Mouse (Mus musculus) bone marrow, adult 2 months (tissue): ENCODE measurements around the gene Ptk6. TPM values are rescaled to one million over a fixed set of nuclear protein-coding genes. Genes with fewer than 3 reads are reported as not detected.

ENCODE experiments used
- H3K27ac ChIP-seq: fragments of 200-500 bp; 2 replicates; pipeline ENCODE4 v1.5.1; 2012; ENCODE audit warnings: low read depth, mild to moderate bottlenecking, control low read depth, inconsistent platforms, low read length; ENCODE audit not compliant: control insufficient read depth, poor library complexity, insufficient read depth
- H3K4me1 ChIP-seq: fragments of 200-500 bp; 2 replicates; pipeline ENCODE4 v1.6.1; 2011; ENCODE audit warnings: low read length; ENCODE audit not compliant: control insufficient read depth, insufficient read depth
- H3K4me3 ChIP-seq: fragments of 200-500 bp; replicated peaks from 2 replicates; pipeline ENCODE3; 2011; ENCODE audit warnings: mild to moderate bottlenecking, low read depth, low read length, control low read depth; ENCODE audit not compliant: control insufficient read depth
- CTCF ChIP-seq: fragments of 200-500 bp; IDR thresholded peaks from 2 replicates; pipeline ENCODE4 v1.5.1; 2011; ENCODE audit warnings: low read length, control low read depth; ENCODE audit not compliant: control insufficient read depth, insufficient read depth
- POLR2A ChIP-seq: fragments of 200-500 bp; IDR thresholded peaks from 2 replicates; pipeline ENCODE4 v1.6.1; 2011; ENCODE audit warnings: low read depth, mild to moderate bottlenecking, control low read depth, low read length, borderline replicate concordance; ENCODE audit not compliant: control insufficient read depth
- WGBS: fragments of 180-500 bp; shearing (Covaris S2); methylation state at CpG from one replicate; pipeline ENCODE4 v1.1.7; 2018; 5-methylcytosine and 5-hydroxymethylcytosine counted together
- polyA plus RNA-seq: library from polyadenylated mRNA; stranded (reverse); fragments of >200 nt; gene quantifications from 2 replicates; pipeline ENCODE4 v1.2.4, GENCODE M21; 2011; ENCODE audit warnings: low replicate concordance; ENCODE audit not compliant: missing spikeins, insufficient read depth, insufficient read length

Ptk6 gene
- polyA plus RNA-seq, 1 experiment: not detected

DNA sequence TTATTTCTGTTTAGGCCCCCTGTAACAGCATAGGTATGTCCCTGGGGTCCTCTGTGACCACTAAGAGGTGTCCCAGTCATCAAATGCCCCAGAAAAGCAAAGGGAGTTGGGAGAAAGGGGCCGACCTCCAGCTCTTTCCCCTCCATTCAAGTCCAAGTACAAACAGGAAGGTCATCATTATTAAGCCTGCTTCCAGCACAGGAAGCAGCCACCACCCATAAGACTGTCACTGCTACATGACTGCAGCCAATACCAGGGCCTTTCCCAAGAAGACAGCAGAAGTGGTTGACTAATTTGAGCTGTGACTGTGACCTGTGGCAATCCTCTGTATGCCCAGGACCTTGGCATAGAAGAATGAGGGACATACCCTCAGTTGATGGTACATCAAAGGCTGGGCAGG is 25.7 kb upstream of the Ptk6 start:
- no peak overlapping the region for H3K27ac ChIP-seq
- H3K4me3 ChIP-seq: no peak overlapping the region
- H3K4me1 ChIP-seq: no peaks in the 10 kb centered on the region
- no peak for TF ChIP-seq CTCF
- TF ChIP-seq POLR2A: no peak
- WGBS: 52% methylated on average over 1 of the region's 1 CpGs

DNA sequence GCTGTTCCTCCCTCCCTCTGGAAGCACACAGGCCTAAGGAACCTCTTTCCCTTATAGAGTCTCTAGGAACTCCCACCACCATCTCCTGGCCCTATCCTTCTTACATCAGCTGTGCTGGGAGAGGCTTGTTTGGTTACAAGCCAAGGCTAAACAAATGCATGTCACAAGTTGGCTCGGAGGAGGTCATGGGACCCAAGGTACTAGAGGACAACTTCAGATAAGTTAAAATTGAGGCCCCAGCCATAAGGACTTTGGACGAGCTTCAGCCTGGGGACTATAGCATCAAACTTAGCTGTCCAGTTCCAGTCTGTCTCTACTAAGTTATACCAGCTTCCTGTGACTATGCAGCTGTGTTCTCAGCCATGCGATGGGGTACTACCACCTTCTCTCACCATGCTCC is 24.5 kb upstream of the Ptk6 start:
- no peak overlapping the region for H3K4me3 ChIP-seq
- no peak overlapping the region for H3K27ac ChIP-seq
- no peaks in the 10 kb centered on the region for H3K4me1 ChIP-seq
- no peak for TF ChIP-seq POLR2A
- 95% methylated on average over 3 of the region's 3 CpGs for WGBS

DNA sequence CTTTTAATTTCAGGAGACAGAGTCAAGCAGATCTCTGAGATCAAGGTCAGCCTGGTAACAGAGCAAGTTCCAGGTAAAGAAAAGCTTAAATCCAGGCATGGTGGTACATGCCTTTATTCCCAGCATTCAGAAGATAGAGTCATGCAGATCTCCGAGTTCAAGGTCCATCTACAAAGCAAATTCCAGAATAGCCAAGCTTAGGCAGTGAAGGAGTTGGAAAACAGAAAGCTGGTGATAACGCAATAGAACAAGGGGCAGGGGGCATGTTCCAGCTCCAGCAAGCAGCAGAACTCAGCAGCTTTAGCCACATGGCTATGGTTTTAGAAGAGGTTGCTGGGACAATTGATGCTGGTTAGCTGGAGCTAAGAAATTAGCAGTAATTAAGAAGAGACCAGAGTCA is 22.4 kb upstream of the Ptk6 start:
- no peak for TF ChIP-seq POLR2A
- H3K27ac ChIP-seq: no peak overlapping the region
- WGBS: 77% methylated on average over 2 of the region's 2 CpGs
- H3K4me1 ChIP-seq: peaks cover 2% of the 10 kb centered on the region; the same call in 1 of the 2 replicates
- no peak overlapping the region for H3K4me3 ChIP-seq

DNA sequence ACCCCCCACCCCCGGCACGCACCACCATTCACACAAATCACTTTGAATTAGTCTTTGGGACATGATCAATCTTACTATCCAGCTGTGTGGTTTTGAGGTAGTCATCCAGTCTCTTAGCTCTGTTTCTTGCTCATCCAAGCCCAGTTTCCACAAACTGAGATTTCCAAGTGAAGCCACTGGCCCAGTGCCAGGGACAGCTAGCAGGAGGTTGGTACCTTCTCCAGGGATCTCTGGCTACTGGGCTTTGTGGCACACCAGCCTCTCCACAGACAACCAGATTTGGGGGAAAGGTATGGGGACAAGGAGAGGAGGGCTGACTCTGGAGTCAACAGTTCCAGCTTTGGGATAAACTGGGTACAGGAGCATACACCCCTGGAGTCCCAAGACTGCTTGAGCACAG is 17.8 kb upstream of the Ptk6 start:
- no peak overlapping the region for H3K4me3 ChIP-seq
- 8% methylated on average over 2 of the region's 2 CpGs for WGBS
- no peak for TF ChIP-seq POLR2A
- no peak for TF ChIP-seq CTCF
- no peak overlapping the region for H3K27ac ChIP-seq
- H3K4me1 ChIP-seq: peaks cover 2% of the 10 kb centered on the region

DNA sequence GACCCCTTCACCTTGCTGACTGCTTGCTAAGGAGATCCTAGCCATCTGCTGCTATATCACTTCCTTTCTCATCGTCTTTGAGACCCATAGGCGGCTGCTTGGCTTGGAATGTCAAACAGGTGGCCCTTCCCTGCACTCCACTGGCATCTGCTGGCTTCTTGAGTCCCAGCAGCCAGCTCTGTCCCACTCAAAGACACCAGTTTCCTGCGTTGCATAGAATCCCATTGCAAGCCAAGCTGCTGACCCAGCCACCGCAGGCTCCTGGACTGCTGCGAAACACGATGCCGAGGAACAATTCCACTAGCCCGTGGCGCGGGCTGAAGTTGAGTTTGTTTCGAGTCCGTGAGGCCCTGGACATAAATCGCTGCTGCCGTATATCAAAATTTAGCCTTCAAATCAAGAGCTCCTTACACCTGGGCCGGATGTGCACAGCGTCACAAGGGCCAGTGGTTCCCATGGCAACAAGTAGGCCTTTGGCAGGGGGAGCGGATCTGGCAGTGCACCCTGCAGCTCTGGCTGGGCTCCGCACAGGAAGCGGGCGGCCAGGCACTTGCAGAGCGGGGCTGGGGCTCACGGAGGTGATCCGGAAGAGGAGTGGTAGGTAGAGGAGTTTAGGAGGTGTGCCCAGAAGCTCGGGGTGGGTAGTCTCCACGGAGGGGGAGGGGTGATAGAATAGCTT is 17.1 kb upstream of the Ptk6 start, which contains the start of gene Fndc11:
TSS of gene Fndc11 (plus strand) at position 476 of the 679 bp plus-strand sequence.
- TF ChIP-seq POLR2A: peak; percentile 44; the same call in 1 of the 2 replicates
- TF ChIP-seq CTCF: no peak
- WGBS: under 1% methylated on average over 25 of the region's 25 CpGs

DNA sequence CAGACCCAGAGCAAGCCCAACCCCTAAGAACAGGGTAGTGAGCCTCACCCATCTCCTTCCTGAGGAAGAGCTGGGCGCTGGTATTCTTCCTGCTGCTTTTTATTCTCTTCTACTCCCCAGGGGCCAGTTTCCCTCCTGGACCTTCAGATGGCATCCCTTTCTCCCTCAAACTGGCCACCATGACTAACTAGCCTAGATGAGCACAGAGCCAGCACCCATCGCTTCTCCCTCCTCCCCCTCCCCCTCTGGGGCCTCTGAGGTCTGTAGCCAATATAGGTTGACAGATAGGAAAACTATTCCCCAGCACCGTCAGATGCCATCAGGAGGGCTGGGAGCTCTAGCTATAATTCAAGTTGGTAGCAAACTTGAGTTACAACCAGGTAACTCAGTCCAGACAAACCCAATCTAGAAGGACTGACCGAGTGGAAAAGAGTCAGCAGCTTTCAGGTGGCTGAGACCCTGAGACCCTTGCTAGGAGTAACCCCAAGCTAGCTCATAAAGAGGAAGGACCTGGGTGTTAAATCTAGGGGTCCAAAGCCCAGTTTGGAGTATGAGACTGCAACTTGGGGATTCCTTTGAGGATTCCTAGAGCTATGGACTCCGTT is 16.4 kb upstream of the Ptk6 start:
- peaks cover 2% of the 10 kb centered on the region for H3K4me1 ChIP-seq
- WGBS: 18% methylated on average over 5 of the region's 5 CpGs
- no peak for TF ChIP-seq POLR2A
- TF ChIP-seq CTCF: no peak
- H3K4me3 ChIP-seq: no peak overlapping the region
- no peak overlapping the region for H3K27ac ChIP-seq

More for the DNA sequence above, 17.1 kb upstream of the Ptk6 start, which contains the start of gene Fndc11:
- Histone ChIP-seq H3K4me1 (peaks cover 2% of the 10 kb centered on the region), H3K27ac (peak within 1 kb of the TSS; percentile 48; the same call in 1 of the 2 replicates), H3K4me3 (peak within 1 kb of the TSS; percentile 30)

DNA sequence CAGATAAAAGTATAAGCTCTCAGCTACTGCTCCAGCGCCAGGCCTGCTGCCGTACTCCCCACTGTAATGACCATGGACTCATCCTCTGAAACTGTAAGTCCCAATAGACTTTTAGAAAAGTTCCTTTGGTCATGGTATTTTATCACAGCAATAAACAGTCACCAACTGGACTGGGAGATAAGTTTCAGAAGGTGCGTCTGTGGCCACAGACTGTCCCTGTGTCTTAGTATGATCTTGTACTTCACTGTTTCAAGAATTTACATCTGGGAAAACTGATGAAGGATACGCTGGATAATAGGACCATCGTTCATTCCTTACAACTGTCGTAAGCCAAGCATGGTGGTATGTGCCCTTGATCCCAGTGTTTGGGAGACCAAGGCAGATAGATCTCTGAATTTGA is 13.4 kb upstream of the Ptk6 start:
- no peak overlapping the region for H3K4me3 ChIP-seq
- TF ChIP-seq POLR2A (no peak), CTCF (no peak)
- WGBS: 82% methylated on average over 6 of the region's 6 CpGs
- H3K27ac ChIP-seq: no peak overlapping the region
- H3K4me1 ChIP-seq: peaks cover 2% of the 10 kb centered on the region

DNA sequence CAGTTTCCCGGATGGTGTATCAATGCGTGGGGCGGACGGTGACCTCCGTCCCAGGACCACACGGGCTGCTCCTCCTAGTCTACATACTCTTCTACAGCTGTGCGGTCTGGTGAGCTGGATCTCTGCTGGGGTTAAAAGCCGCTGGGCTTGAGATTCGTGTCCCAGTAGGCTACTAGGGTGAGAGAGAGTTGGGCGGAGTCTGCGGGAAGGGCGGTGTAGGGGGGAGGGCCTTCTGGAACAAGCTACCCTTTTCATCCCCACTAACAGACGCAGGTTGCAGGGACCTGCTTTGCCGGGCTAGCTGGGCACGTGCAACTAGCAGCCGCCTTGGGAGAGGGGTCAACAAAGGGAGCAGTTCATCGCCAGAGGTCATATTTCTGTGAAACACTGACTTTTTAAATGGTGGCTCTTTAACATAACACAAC is 10.4 kb upstream of the Ptk6 start, which contains the start of gene Srms:
TSS of gene Srms (minus strand) at position 165 of the 425 bp plus-strand sequence.
- TF ChIP-seq POLR2A: 0 out of 2 replicates have a peak, but pooled peaks have one; percentile 13
- TF ChIP-seq CTCF: no peak
- H3K4me1 ChIP-seq: no peaks in the 10 kb centered on the region
- 3% methylated on average over 17 of the region's 17 CpGs for WGBS
- H3K27ac ChIP-seq: no peak within 1 kb of the TSS
- H3K4me3 ChIP-seq: peak within 1 kb of the TSS; percentile 29
